Mouse (Mus musculus) bone marrow, adult 2 months (tissue): ENCODE data around the gene Chpt1.

Source experiments
- CTCF ChIP-seq: fragments of 200-500 bp; IDR thresholded peaks from 2 replicates; pipeline ENCODE4 v1.5.1; 2011; ENCODE audit warnings: low read length, control low read depth; ENCODE audit not compliant: control insufficient read depth, insufficient read depth
- POLR2A ChIP-seq: fragments of 200-500 bp; IDR thresholded peaks from 2 replicates; pipeline ENCODE4 v1.6.1; 2011; ENCODE audit warnings: low read depth, mild to moderate bottlenecking, control low read depth, low read length, borderline replicate concordance; ENCODE audit not compliant: control insufficient read depth

DNA sequence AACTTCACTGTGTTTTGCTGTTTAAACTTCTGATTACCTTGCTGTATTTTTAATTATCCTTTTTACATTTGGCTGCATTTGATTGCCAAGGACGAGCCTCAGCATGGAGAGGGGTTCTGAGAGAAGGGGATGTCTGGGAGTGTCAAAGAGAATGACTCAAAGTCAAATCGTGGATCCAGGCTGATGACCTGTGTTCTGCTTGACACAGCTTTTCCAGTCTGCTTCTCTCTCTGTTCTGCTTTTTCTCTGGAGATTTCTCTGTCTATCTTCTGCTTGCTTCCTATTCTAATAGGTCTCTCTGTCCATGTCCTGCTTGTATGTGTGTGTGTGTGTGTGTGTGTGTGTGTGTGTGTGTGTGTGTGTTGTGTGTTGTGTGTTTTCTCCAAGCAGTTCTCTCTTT, 94.1 kb downstream of the Chpt1 start:
- TF ChIP-seq CTCF: no peak
- no peak for TF ChIP-seq POLR2A
